Comparison of ENCODE assay signal across 9 mouse cellular contexts in the genomic region with DNA sequence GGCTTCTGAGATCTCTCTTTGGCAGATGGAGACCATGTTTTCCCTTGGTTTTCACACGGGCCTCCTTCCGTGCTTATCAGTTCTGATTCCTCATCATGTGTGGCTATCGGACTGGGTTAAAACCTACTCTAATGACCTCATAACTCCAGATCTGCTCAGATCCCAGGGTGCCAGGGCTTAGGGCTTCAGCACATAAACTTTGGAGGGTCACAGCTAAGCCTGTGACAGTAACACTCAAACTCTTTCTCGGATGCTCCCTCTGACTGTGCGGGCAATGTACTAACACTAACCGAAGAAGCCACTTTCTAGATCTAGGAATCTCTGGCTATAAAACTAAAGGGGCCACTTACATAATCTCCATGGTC. TPM values are rescaled to one million over a fixed set of nuclear protein-coding genes. Genes with fewer than 3 reads are reported as not detected.
A peak's percentile ranks its signal among the peaks of the same experiment; 100 is the strongest.
DNase-seq lines count a peak whose midpoint lies in the region; ATAC-seq lines count a peak whose summit lies in the region.
"Had no signal": no experiment of that assay in that cellular context is flagged by ENCODE, and none has a peak within 500 bp of the region (broad histone marks: within the 10 kb centered on the region; RNA-seq: fewer than 3 reads in every experiment).

No protein-coding gene starts in this region.

- peaks cover 11% of the 10 kb centered on the region; the same call in 1 of the 2 replicates for H3K4me1 ChIP-seq in kidney, embryonic 14.5 days (ENCODE audit: control insufficient read depth, insufficient read depth, low read length)
- peaks cover 11% of the 10 kb centered on the region for H3K4me1 ChIP-seq in forebrain, embryonic 13.5 days
- peaks cover 9% of the 10 kb centered on the region for H3K4me1 ChIP-seq in hindbrain, embryonic 14.5 days (replicated peaks; ENCODE audit: control insufficient read depth, insufficient read depth, low read length)
- peaks cover 11% of the 10 kb centered on the region; the same call in 1 of the 2 replicates for H3K4me1 ChIP-seq in midbrain, embryonic 14.5 days (ENCODE audit: control insufficient read depth, insufficient read depth, low read length)

- no peak overlapping the region for H3K4me2 ChIP-seq in kidney, embryonic 14.5 days (replicated peaks; ENCODE audit: low read depth, low read length)
- 0 out of 2 replicates have a peak overlapping the region, but pooled peaks have one; percentile 0 for H3K4me2 ChIP-seq in forebrain, embryonic 13.5 days
- H3K4me2 ChIP-seq in hindbrain, embryonic 14.5 days (replicated peaks), result no peak overlapping the region
- 0 out of 2 replicates have a peak overlapping the region, but pooled peaks have one; percentile 13 for H3K4me2 ChIP-seq in midbrain, embryonic 14.5 days (ENCODE audit: low read length)

- no peak overlapping the region for H3K4me3 ChIP-seq in kidney, embryonic 14.5 days (ENCODE audit: low read length)
- no peak overlapping the region for H3K4me3 ChIP-seq in forebrain, embryonic 13.5 days
- H3K4me3 ChIP-seq in hindbrain, embryonic 14.5 days (replicated peaks; ENCODE audit: low read length), result no peak overlapping the region
- no peak overlapping the region for H3K4me3 ChIP-seq in midbrain, embryonic 14.5 days (replicated peaks; ENCODE audit: low read depth, low read length)

- H3K27ac ChIP-seq in kidney, embryonic 14.5 days (ENCODE audit: low read depth, low read length), result no peak overlapping the region
- no peak overlapping the region; the same call in 1 of the 2 replicates for H3K27ac ChIP-seq in forebrain, embryonic 13.5 days
- peak overlapping the region; percentile 57; the same call in 1 of the 2 replicates for H3K27ac ChIP-seq in hindbrain, embryonic 14.5 days
- peak overlapping the region; percentile 49; the same call in 1 of the 2 replicates for H3K27ac ChIP-seq in midbrain, embryonic 14.5 days (replicated peaks; ENCODE audit: low read depth, low read length)

- 56% methylated on average over 6 of the region's 6 CpGs for WGBS in kidney, embryonic 14.5 days
- WGBS in forebrain, embryonic 13.5 days, result 53% methylated on average over 6 of the region's 6 CpGs
- 42% methylated on average over 6 of the region's 6 CpGs for WGBS in hindbrain, embryonic 14.5 days
- WGBS in midbrain, embryonic 14.5 days, result 29% methylated on average over 6 of the region's 6 CpGs

- H3K27me3 ChIP-seq in kidney, embryonic 14.5 days (ENCODE audit: control insufficient read depth, insufficient read depth, low read length), result no peaks in the 10 kb centered on the region
- H3K27me3 ChIP-seq in forebrain, embryonic 13.5 days, result no peaks in the 10 kb centered on the region
- H3K27me3 ChIP-seq in hindbrain, embryonic 14.5 days (ENCODE audit: control insufficient read depth, insufficient read depth, low read length), result no peaks in the 10 kb centered on the region
- no peaks in the 10 kb centered on the region for H3K27me3 ChIP-seq in midbrain, embryonic 14.5 days (ENCODE audit: control insufficient read depth, insufficient read depth, low read length)

- no peak overlapping the region for H3K9ac ChIP-seq in kidney, embryonic 14.5 days (ENCODE audit: low read depth, low read length)
- H3K9ac ChIP-seq in forebrain, embryonic 13.5 days, result no peak overlapping the region
- H3K9ac ChIP-seq in hindbrain, embryonic 14.5 days, result peak overlapping the region; percentile 31; the same call in 1 of the 2 replicates
- no peak overlapping the region for H3K9ac ChIP-seq in midbrain, embryonic 14.5 days (replicated peaks; ENCODE audit: low read length)

- H3K36me3 ChIP-seq in kidney, embryonic 14.5 days (ENCODE audit: control insufficient read depth, insufficient read depth, low read length), result no peaks in the 10 kb centered on the region
- no peaks in the 10 kb centered on the region for H3K36me3 ChIP-seq in forebrain, embryonic 13.5 days (ENCODE audit: poor library complexity, severe bottlenecking)
- no peaks in the 10 kb centered on the region for H3K36me3 ChIP-seq in hindbrain, embryonic 14.5 days (replicated peaks; ENCODE audit: control insufficient read depth, insufficient read depth)
- no peaks in the 10 kb centered on the region for H3K36me3 ChIP-seq in midbrain, embryonic 14.5 days (ENCODE audit: control insufficient read depth, insufficient read depth, low read length)

- DNase-seq in kidney, adult 11 months, result no peak
- no peak for DNase-seq in hindbrain, embryonic 14.5 days (ENCODE audit: low spot score)
- no peak for DNase-seq in midbrain, embryonic 14.5 days
- no peak for DNase-seq in left cerebral cortex, adult 8-10 months (ENCODE audit: low spot score in 2 of 2)
- no peak for DNase-seq in gastrocnemius, adult 8-10 months (ENCODE audit: low spot score in 2 of 2)
- DNase-seq: lung, adult 2 months had no signal

- ATAC-seq in kidney, embryonic 14.5 days (ENCODE audit: low FRiP score, low TSS enrichment), result 0 out of 2 replicates have a peak, but pooled peaks have one; percentile 24
- peak; percentile 48 for ATAC-seq in forebrain, embryonic 13.5 days
- ATAC-seq in hindbrain, embryonic 14.5 days (ENCODE audit: low FRiP score), result peak; percentile 59; the same call in 1 of the 2 replicates
- no peak for ATAC-seq in midbrain, embryonic 14.5 days (ENCODE audit: low FRiP score, low TSS enrichment)

- H3K9me3 ChIP-seq in kidney, embryonic 14.5 days (ENCODE audit: control insufficient read depth, low read length), result no peaks in the 10 kb centered on the region
- no peaks in the 10 kb centered on the region for H3K9me3 ChIP-seq in forebrain, embryonic 13.5 days (replicated peaks)
- H3K9me3 ChIP-seq in hindbrain, embryonic 14.5 days (ENCODE audit: control insufficient read depth, low read length), result 0 out of 2 replicates have a peak, but pooled peaks cover under 1% of the 10 kb centered on the region
- H3K9me3 ChIP-seq in midbrain, embryonic 14.5 days (ENCODE audit: control insufficient read depth, low read length), result no peaks in the 10 kb centered on the region

RNA-seq across cellular contexts. Expression of a gene that starts 59.3 kb away (rescaled TPM):
- not detected in 2 replicates for polyA plus RNA-seq in kidney, embryonic 14.5 days (2014; fragmentation: Nextera tagmentation; extraction: Ambion mirVana)
- not detected in 2 replicates for polyA plus RNA-seq in forebrain, embryonic 13.5 days (2015; fragmentation: Nextera tagmentation; extraction: Ambion mirVana)
- 0.17 TPM in 1 of 2 replicates, not detected in the other for polyA plus RNA-seq in hindbrain, embryonic 14.5 days (2014; fragmentation: Nextera tagmentation; extraction: Ambion mirVana)
- 0.11 and 0.28 TPM in 2 replicates for polyA plus RNA-seq in midbrain, embryonic 14.5 days (2014; fragmentation: Nextera tagmentation; extraction: Ambion mirVana)
- total RNA-seq in left cerebral cortex, adult 8-10 months (2022), result 1 to 10 TPM; 1.5 to 4.9 (median 3.3) TPM
- 10 to 100 TPM in 2 of 4 experiments, 1 to 10 TPM in 2; 8.4 to 13.1 (median 10.5) TPM for total RNA-seq in gastrocnemius, adult 8-10 months (2022)
- total RNA-seq: common myeloid progenitor, adult 5-6 weeks had no signal

Comparison
In these comparisons a context has a peak if more than half of its experiments do, and no peak if none do; other contexts are left out.
1. H3K27ac ChIP-seq: peak in hindbrain, embryonic 14.5 days (single experiment) and midbrain, embryonic 14.5 days (single experiment); none in kidney, embryonic 14.5 days (single experiment) and forebrain, embryonic 13.5 days (single experiment).
2. H3K4me2 ChIP-seq: peak in forebrain, embryonic 13.5 days (single experiment) and midbrain, embryonic 14.5 days (single experiment); none in kidney, embryonic 14.5 days (single experiment) and hindbrain, embryonic 14.5 days (single experiment).